Mouse (Mus musculus) 416B (cell line): ENCODE measurements around the gene Cnn2.
"Not testable (repeated sequence)": the region's sequence is repeated elsewhere in the genome, so short reads cannot be mapped to it uniquely, and the experiment has no call there.

Experiments
- DNase-seq: peaks from one replicate; pipeline ENCODE4 v3.0.0; 2011; ENCODE audit warnings: low read depth

Gene Cnn2

GRCm38 (mm10) chr10:80041409-80042060, 53.2 kb downstream of the Cnn2 start:
- DNase-seq: not testable (repeated sequence)

GRCm38 (mm10) chr10:80044087-80044486, 55.7 kb downstream of the Cnn2 start:
- no peak for DNase-seq

- not testable (repeated sequence) for DNase-seq
Measured at GRCm38 (mm10) chr10:80045364-80045763, 57.0 kb downstream of the Cnn2 start.
